Mouse (Mus musculus): Measurements from ENCODE around the gene Cog3. TPM values are rescaled to one million over a fixed set of nuclear protein-coding genes. Genes with fewer than 3 reads are reported as not detected.
"Not testable (repeated sequence)": the region's sequence is repeated elsewhere in the genome, so short reads cannot be mapped to it uniquely, and the experiment has no call there.

Gene Cog3
- total RNA-seq (2021): 1 to 10 TPM; 7.3 to 8.1 TPM
- long read RNA-seq, experiment 1, full-length matches to known transcripts: 13 of 20 reads
- long read RNA-seq, experiment 1, partial matches to known transcripts: 2 of 20 reads
- long read RNA-seq, experiment 1, other reads (novel, unspliced or antisense): 5 of 20 reads
- long read RNA-seq, experiment 2, full-length matches to known transcripts: 7 of 10 reads
- long read RNA-seq, experiment 2, partial matches to known transcripts: 2 of 10 reads
- long read RNA-seq, experiment 2, other reads (novel, unspliced or antisense): 1 of 10 reads

GRCm38 (mm10) chr14:75753991-75754817 is at the start of gene Cog3:
Gene Cog3, minus strand, starts transcription at chr14:75754517.
- DNase-seq (ENCODE audit: low spot score): peak; percentile 98

GRCm38 (mm10) chr14:75797769-75798386 is 43.6 kb upstream of the Cog3 start:
- DNase-seq (ENCODE audit: low spot score): no peak

GRCm38 (mm10) chr14:75795918-75796317 is 41.6 kb upstream of the Cog3 start:
- DNase-seq (ENCODE audit: low spot score): peak; percentile 50

GRCm38 (mm10) chr14:75794726-75795125 is 40.4 kb upstream of the Cog3 start:
- DNase-seq (ENCODE audit: low spot score): no peak

GRCm38 (mm10) chr14:75794324-75794723 is 40.0 kb upstream of the Cog3 start:
- no peak for DNase-seq (ENCODE audit: low spot score)

- DNase-seq (ENCODE audit: low spot score): no peak
Measured at GRCm38 (mm10) chr14:75793110-75793509, 38.8 kb upstream of the Cog3 start.

- no peak for DNase-seq (ENCODE audit: low spot score)
Measured at GRCm38 (mm10) chr14:75791372-75791771, 37.1 kb upstream of the Cog3 start.

- DNase-seq (ENCODE audit: low spot score): peak; percentile 61
Measured at GRCm38 (mm10) chr14:75790411-75790996, 36.2 kb upstream of the Cog3 start.

GRCm38 (mm10) chr14:75789291-75789690 is 35.0 kb upstream of the Cog3 start:
- DNase-seq (ENCODE audit: low spot score): no peak

- DNase-seq (ENCODE audit: low spot score): no peak
Measured at GRCm38 (mm10) chr14:75787794-75788175, 33.5 kb upstream of the Cog3 start.

- peak; percentile 97 for DNase-seq (ENCODE audit: low spot score)
Measured at GRCm38 (mm10) chr14:75786868-75787793, 32.8 kb upstream of the Cog3 start, which contains the start of gene Slc25a30. Gene Slc25a30, minus strand, starts transcription at chr14:75787037.

- DNase-seq (ENCODE audit: low spot score): no peak
Measured at GRCm38 (mm10) chr14:75786424-75786867, 32.1 kb upstream of the Cog3 start.

GRCm38 (mm10) chr14:75779913-75780312 is 25.6 kb upstream of the Cog3 start:
- no peak for DNase-seq (ENCODE audit: low spot score)

- no peak for DNase-seq (ENCODE audit: low spot score)
Measured at GRCm38 (mm10) chr14:75776637-75777036, 22.3 kb upstream of the Cog3 start.

- DNase-seq (ENCODE audit: low spot score): no peak
Measured at GRCm38 (mm10) chr14:75773431-75773830, 19.1 kb upstream of the Cog3 start.

GRCm38 (mm10) chr14:75772407-75772806 is 18.1 kb upstream of the Cog3 start:
- DNase-seq (ENCODE audit: low spot score): not testable (repeated sequence)

GRCm38 (mm10) chr14:75771101-75771501 is 16.8 kb upstream of the Cog3 start:
- no peak for DNase-seq (ENCODE audit: low spot score)

GRCm38 (mm10) chr14:75769334-75769733 is 15.0 kb upstream of the Cog3 start:
- DNase-seq (ENCODE audit: low spot score): no peak

GRCm38 (mm10) chr14:75768275-75768608 is 13.9 kb upstream of the Cog3 start:
- DNase-seq (ENCODE audit: low spot score): no peak

- DNase-seq (ENCODE audit: low spot score): peak; percentile 67
Measured at GRCm38 (mm10) chr14:75767492-75768274, 13.4 kb upstream of the Cog3 start.
